In the genomic region with DNA sequence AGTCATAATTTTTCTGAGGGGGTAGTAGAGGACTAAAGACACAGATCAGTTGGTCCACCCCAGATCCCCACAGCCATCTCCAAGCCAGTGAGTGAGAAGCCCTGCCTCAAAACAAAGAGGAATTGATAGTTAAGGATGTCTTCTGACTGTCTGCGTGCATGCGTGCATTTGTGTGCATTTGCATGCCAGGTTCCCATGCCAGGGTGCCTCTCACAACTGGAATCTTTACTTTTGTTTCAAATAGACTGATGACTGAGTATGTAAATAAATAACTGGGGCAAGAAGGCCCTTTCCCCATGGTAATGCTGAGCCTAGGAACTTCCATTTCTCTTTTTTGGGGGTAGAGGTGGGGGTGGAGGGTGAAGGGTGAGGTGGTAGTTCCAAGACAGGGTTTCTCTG, we compare ENCODE assay signal across 16 mouse cellular contexts. TPM values are rescaled to one million over a fixed set of nuclear protein-coding genes. Genes with fewer than 3 reads are reported as not detected.
DNase-seq lines count a peak whose midpoint lies in the region; ATAC-seq and TF ChIP-seq lines count a peak whose summit lies in the region.
"Had no signal": no experiment of that assay in that cellular context is flagged by ENCODE, and none has a peak within 500 bp of the region (broad histone marks: within the 10 kb centered on the region; RNA-seq: fewer than 3 reads in every experiment).

No protein-coding gene starts in this region.

- DNase-seq in lung, postnatal 0 days (ENCODE audit: low spot score) = no peak
- DNase-seq in lung, postnatal 4 days = no peak
- DNase-seq in retina, embryonic 14.5 days (ENCODE audit: low spot score) = no peak
- DNase-seq: cerebellum, adult 9-10 months; forebrain, postnatal 0 days; gastrocnemius, postnatal 14 days; right cerebral cortex, postnatal 4 days had no signal

- ATAC-seq in intestine, embryonic 16.5 days = no peak
- no peak for ATAC-seq in intestine, embryonic 15.5 days
- ATAC-seq in lung, postnatal 0 days = no peak
- ATAC-seq in embryonic facial prominence, embryonic 13.5 days (ENCODE audit: insufficient number of reproducible peaks, insufficient read depth, low FRiP score, low TSS enrichment, low read depth) = no peak
- no peak for ATAC-seq in stomach, embryonic 15.5 days (ENCODE audit: insufficient read depth, low FRiP score, low read depth)
- ATAC-seq: forebrain, postnatal 0 days had no signal

- H3K27me3 ChIP-seq in intestine, embryonic 16.5 days (replicated peaks; ENCODE audit: control insufficient read depth, insufficient read depth, low read length) = no peaks in the 10 kb centered on the region
- H3K27me3 ChIP-seq in intestine, embryonic 15.5 days (replicated peaks) = no peaks in the 10 kb centered on the region
- H3K27me3 ChIP-seq in lung, postnatal 0 days (replicated peaks; ENCODE audit: insufficient read depth, low read length) = no peaks in the 10 kb centered on the region
- H3K27me3 ChIP-seq in embryonic facial prominence, embryonic 13.5 days = no peaks in the 10 kb centered on the region
- no peaks in the 10 kb centered on the region for H3K27me3 ChIP-seq in stomach, embryonic 15.5 days (replicated peaks)
- H3K27me3 ChIP-seq: liver, embryonic 15.5 days; megakaryocyte, embryonic 14.5 days had no signal

- H3K4me1 ChIP-seq in intestine, embryonic 16.5 days (ENCODE audit: control insufficient read depth, insufficient read depth, low read length) = peaks cover 68% of the 10 kb centered on the region
- H3K4me1 ChIP-seq in intestine, embryonic 15.5 days (replicated peaks) = peaks cover 60% of the 10 kb centered on the region
- H3K4me1 ChIP-seq in lung, postnatal 0 days (ENCODE audit: insufficient read depth, low read depth, low read length) = peaks cover 32% of the 10 kb centered on the region
- peaks cover 65% of the 10 kb centered on the region for H3K4me1 ChIP-seq in embryonic facial prominence, embryonic 13.5 days
- peaks cover 52% of the 10 kb centered on the region for H3K4me1 ChIP-seq in stomach, embryonic 15.5 days

- no peaks in the 10 kb centered on the region for H3K9me3 ChIP-seq in intestine, embryonic 16.5 days (ENCODE audit: control insufficient read depth, low read length)
- no peaks in the 10 kb centered on the region for H3K9me3 ChIP-seq in intestine, embryonic 15.5 days
- H3K9me3 ChIP-seq in lung, postnatal 0 days (ENCODE audit: low read length) = no peaks in the 10 kb centered on the region
- H3K9me3 ChIP-seq in embryonic facial prominence, embryonic 13.5 days = no peaks in the 10 kb centered on the region
- H3K9me3 ChIP-seq in stomach, embryonic 15.5 days = no peaks in the 10 kb centered on the region
- H3K9me3 ChIP-seq: hindbrain, embryonic 10.5 days; liver, embryonic 15.5 days; megakaryocyte, embryonic 14.5 days had no signal

- H3K9ac ChIP-seq in intestine, embryonic 16.5 days (ENCODE audit: low read depth, low read length) = no peak overlapping the region
- no peak overlapping the region for H3K9ac ChIP-seq in intestine, embryonic 15.5 days
- H3K9ac ChIP-seq in lung, postnatal 0 days (replicated peaks; ENCODE audit: low read depth) = no peak overlapping the region
- H3K9ac ChIP-seq in embryonic facial prominence, embryonic 13.5 days = no peak overlapping the region
- H3K9ac ChIP-seq in stomach, embryonic 15.5 days = no peak overlapping the region
- H3K9ac ChIP-seq: forebrain, postnatal 0 days; liver, embryonic 15.5 days had no signal

- H3K4me2 ChIP-seq in intestine, embryonic 16.5 days (ENCODE audit: low read depth, low read length) = no peak overlapping the region
- H3K4me2 ChIP-seq in intestine, embryonic 15.5 days (replicated peaks) = no peak overlapping the region
- no peak overlapping the region for H3K4me2 ChIP-seq in lung, postnatal 0 days (replicated peaks; ENCODE audit: low read depth, low read length)
- H3K4me2 ChIP-seq in embryonic facial prominence, embryonic 13.5 days = no peak overlapping the region
- no peak overlapping the region for H3K4me2 ChIP-seq in stomach, embryonic 15.5 days
- H3K4me2 ChIP-seq: heart, embryonic 11.5 days; liver, embryonic 15.5 days had no signal

- H3K4me3 ChIP-seq in intestine, embryonic 16.5 days (ENCODE audit: low read length) = no peak overlapping the region
- H3K4me3 ChIP-seq in intestine, embryonic 15.5 days (replicated peaks) = no peak overlapping the region
- no peak overlapping the region for H3K4me3 ChIP-seq in lung, postnatal 0 days (ENCODE audit: low read depth, low read length)
- H3K4me3 ChIP-seq in embryonic facial prominence, embryonic 13.5 days = no peak overlapping the region
- H3K4me3 ChIP-seq in stomach, embryonic 15.5 days (replicated peaks) = no peak overlapping the region
- H3K4me3 ChIP-seq: erythroblast, embryonic 14.5 days; hindbrain, embryonic 10.5 days; liver, embryonic 15.5 days had no signal

- H3K36me3 ChIP-seq in intestine, embryonic 16.5 days (ENCODE audit: control insufficient read depth, insufficient read depth, low read length) = no peaks in the 10 kb centered on the region
- H3K36me3 ChIP-seq in intestine, embryonic 15.5 days = no peaks in the 10 kb centered on the region
- H3K36me3 ChIP-seq in lung, postnatal 0 days (ENCODE audit: insufficient read depth, low read length) = no peaks in the 10 kb centered on the region
- H3K36me3 ChIP-seq in embryonic facial prominence, embryonic 13.5 days = peaks cover 8% of the 10 kb centered on the region; the same call in 1 of the 2 replicates
- H3K36me3 ChIP-seq in stomach, embryonic 15.5 days = no peaks in the 10 kb centered on the region

- peak overlapping the region; percentile 65; the same call in 1 of the 2 replicates for H3K27ac ChIP-seq in intestine, embryonic 16.5 days (ENCODE audit: low read length)
- no peak overlapping the region for H3K27ac ChIP-seq in intestine, embryonic 15.5 days
- 0 out of 2 replicates have a peak overlapping the region, but pooled peaks have one; percentile 51 for H3K27ac ChIP-seq in lung, postnatal 0 days (ENCODE audit: low read length)
- H3K27ac ChIP-seq in embryonic facial prominence, embryonic 13.5 days = peak overlapping the region; percentile 48; the same call in 1 of the 2 replicates
- peak overlapping the region; percentile 21; the same call in 1 of the 2 replicates for H3K27ac ChIP-seq in stomach, embryonic 15.5 days
- H3K27ac ChIP-seq: hindbrain, embryonic 10.5 days had no signal

- WGBS in intestine, embryonic 16.5 days = 76% methylated on average over 2 of the region's 2 CpGs
- 82% methylated on average over 2 of the region's 2 CpGs for WGBS in intestine, embryonic 15.5 days
- 82% methylated on average over 2 of the region's 2 CpGs for WGBS in lung, postnatal 0 days
- 91% methylated on average over 2 of the region's 2 CpGs for WGBS in embryonic facial prominence, embryonic 13.5 days
- 85% methylated on average over 2 of the region's 2 CpGs for WGBS in stomach, embryonic 15.5 days

- no peak for TF ChIP-seq EP300 in lung, postnatal 0 days (IDR thresholded peaks at IDR 0.05)

- TF ChIP-seq CTCF in lung, postnatal 0 days (IDR thresholded peaks at IDR 0.05) = no peak

RNA-seq across cellular contexts. Expression of a gene that starts 41.8 kb away (rescaled TPM):
- polyA plus RNA-seq in intestine, embryonic 16.5 days (2015; fragmentation: Nextera tagmentation; extraction: Ambion mirVana) = 40.1 and 43.5 TPM in 2 replicates
- polyA plus RNA-seq in intestine, embryonic 15.5 days (2015; fragmentation: Nextera tagmentation; extraction: Ambion mirVana) = 41.8 and 42.8 TPM in 2 replicates
- polyA plus RNA-seq in lung, postnatal 0 days (2015; fragmentation: Nextera tagmentation; extraction: Ambion mirVana) = 30.0 and 30.5 TPM in 2 replicates
- polyA plus RNA-seq in embryonic facial prominence, embryonic 13.5 days (2015; fragmentation: Nextera tagmentation; extraction: Ambion mirVana) = 47.0 and 59.6 TPM in 2 replicates
- 39.6 and 40.0 TPM in 2 replicates for polyA plus RNA-seq in stomach, embryonic 15.5 days (2015; fragmentation: Nextera tagmentation; extraction: Ambion mirVana)
